Mouse (Mus musculus) gastrocnemius, postnatal 10 days (tissue): Measurements from ENCODE around the gene Osr1. TPM values are rescaled to one million over a fixed set of nuclear protein-coding genes. Genes with fewer than 3 reads are reported as not detected.

Experiments
- DNase-seq: peaks from one replicate; pipeline ENCODE4 v3.0.0; 2021; ENCODE audit warnings: mixed read lengths
- total RNA-seq, 2 experiments: library from RNA; stranded (reverse); gene quantifications; 2 replicates each; pipeline ENCODE4 v1.2.3; 2021

Osr1 gene
- total RNA-seq, 2 experiments from 2014 or later, result 5.5 to 6.4 TPM

- no peak for DNase-seq
Measured at GRCm38 (mm10) chr12:9585085-9585453, 15.2 kb downstream of the Osr1 start.

- no peak for DNase-seq
Measured at GRCm38 (mm10) chr12:9587732-9588131, 17.8 kb downstream of the Osr1 start.

- no peak for DNase-seq
Measured at GRCm38 (mm10) chr12:9589561-9590134, 19.7 kb downstream of the Osr1 start.

- no peak for DNase-seq
Measured at GRCm38 (mm10) chr12:9591141-9591540, 21.2 kb downstream of the Osr1 start.

- no peak for DNase-seq
Measured at GRCm38 (mm10) chr12:9598219-9598618, 28.3 kb downstream of the Osr1 start.
